Mouse (Mus musculus): Measurements from ENCODE around the gene Susd5. TPM values are rescaled to one million over a fixed set of nuclear protein-coding genes. Genes with fewer than 3 reads are reported as not detected.
"Not testable (repeated sequence)": the region's sequence is repeated elsewhere in the genome, so short reads cannot be mapped to it uniquely, and the experiment has no call there.

Gene Susd5
- polyA plus RNA-seq, 1 experiment from 2014 or later = 0.90 TPM

DNA sequence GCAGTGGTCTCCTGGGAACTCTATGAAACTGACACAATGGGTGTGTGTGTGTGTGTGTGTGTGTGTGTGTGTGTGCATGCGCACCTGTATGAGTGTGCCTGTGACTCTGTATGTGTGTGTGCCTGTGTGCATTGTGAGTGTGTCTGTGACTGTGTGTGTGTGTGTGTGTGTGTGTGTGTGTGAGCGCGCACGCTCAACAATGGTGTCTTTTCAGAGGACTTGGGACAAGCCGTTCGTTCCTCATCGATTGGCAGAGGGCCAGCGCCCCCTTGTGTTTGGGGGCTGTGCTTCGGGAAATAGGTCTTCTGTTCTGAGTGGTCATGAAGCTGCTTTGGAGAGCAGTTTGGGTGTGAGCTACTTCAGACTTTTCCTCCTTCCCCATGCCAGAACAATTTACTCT lies 35.2 kb downstream of the Susd5 start:
- not testable (repeated sequence) for H3K36me3 ChIP-seq (ENCODE audit: control insufficient read depth, insufficient read depth, low read length); H3K9ac ChIP-seq (ENCODE audit: low read depth, low read length); H3K9me3 ChIP-seq (ENCODE audit: control insufficient read depth, low read length); H3K27me3 ChIP-seq (ENCODE audit: control insufficient read depth, insufficient read depth, low read length); H3K4me1 ChIP-seq (replicated peaks; ENCODE audit: control insufficient read depth, insufficient read depth, low read length); H3K4me2 ChIP-seq (replicated peaks; ENCODE audit: low read depth, low read length); H3K27ac ChIP-seq (ENCODE audit: low read depth, low read length); H3K4me3 ChIP-seq (ENCODE audit: low read depth, low read length)
- peak; percentile 43; the same call in 1 of the 2 replicates for ATAC-seq (ENCODE audit: low FRiP score)
- DNase-seq (ENCODE audit: low spot score) = peak; percentile 74
- WGBS = 22% methylated on average over 9 of the region's 9 CpGs

DNA sequence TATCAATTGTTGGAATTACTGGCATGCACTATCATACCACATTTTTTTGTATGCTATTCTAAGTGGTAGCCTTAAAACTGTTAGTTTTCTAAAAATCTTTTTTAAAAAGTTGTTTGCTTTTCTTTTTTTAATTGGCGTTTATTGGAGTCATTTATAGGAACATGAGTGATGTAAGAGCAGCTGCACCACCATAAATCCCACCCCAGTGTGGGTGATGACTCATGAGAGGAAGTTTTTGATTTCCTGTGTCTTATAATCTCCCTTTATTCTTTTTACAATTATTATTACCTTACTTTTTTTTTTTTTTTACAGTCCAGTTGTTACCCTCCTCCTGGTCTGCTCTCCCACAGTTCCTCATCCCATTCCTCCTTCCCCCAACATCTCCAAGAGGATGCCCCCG lies 37.9 kb downstream of the Susd5 start:
- Histone ChIP-seq H3K4me1 (replicated peaks; ENCODE audit: control insufficient read depth, insufficient read depth, low read length) (no peaks in the 10 kb centered on the region), H3K9me3 (ENCODE audit: control insufficient read depth, low read length) (no peaks in the 10 kb centered on the region), H3K27ac (ENCODE audit: low read depth, low read length) (no peak overlapping the region), H3K9ac (ENCODE audit: low read depth, low read length) (no peak overlapping the region), H3K4me2 (replicated peaks; ENCODE audit: low read depth, low read length) (no peak overlapping the region), H3K36me3 (ENCODE audit: control insufficient read depth, insufficient read depth, low read length) (no peaks in the 10 kb centered on the region), H3K4me3 (ENCODE audit: low read depth, low read length) (no peak overlapping the region), H3K27me3 (ENCODE audit: control insufficient read depth, insufficient read depth, low read length) (no peaks in the 10 kb centered on the region)
- WGBS = 98% methylated on average over 2 of the region's 2 CpGs
- DNase-seq (ENCODE audit: low spot score) (no peak), ATAC-seq (ENCODE audit: low FRiP score) (no peak)

DNA sequence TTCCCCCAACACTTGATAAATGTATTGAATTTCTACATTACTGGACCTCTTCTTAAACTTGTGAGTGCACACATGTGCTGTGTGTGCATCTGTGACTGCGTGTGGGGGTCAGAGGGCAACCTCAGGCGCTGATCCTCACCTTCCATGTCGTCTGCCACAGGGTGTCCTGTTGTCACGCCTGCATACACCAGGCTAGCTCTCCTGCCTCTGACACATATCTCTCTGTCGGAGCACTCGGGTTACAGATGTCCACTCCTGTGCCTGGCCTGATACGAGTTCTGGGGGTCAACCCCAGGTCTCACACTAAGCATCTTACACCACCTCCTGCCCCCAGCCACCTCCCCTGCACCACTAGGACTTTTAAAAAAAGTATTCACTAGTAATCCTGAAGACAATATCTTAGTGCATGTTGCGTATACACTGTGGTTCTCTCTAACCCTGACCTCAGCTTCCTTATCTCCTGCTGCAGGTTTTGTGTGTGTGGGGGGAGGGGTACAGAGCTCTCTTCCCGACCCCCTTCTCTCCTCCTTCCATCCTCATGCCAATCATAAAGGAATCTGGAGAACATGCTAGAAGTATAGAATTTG lies 41.9 kb downstream of the Susd5 start:
- DNase-seq (ENCODE audit: low spot score) = no peak
- WGBS = 82% methylated on average over 9 of the region's 9 CpGs
- Histone ChIP-seq H3K27me3 (ENCODE audit: control insufficient read depth, insufficient read depth, low read length) (no peaks in the 10 kb centered on the region), H3K4me3 (ENCODE audit: low read depth, low read length) (no peak overlapping the region), H3K9ac (ENCODE audit: low read depth, low read length) (no peak overlapping the region), H3K4me1 (replicated peaks; ENCODE audit: control insufficient read depth, insufficient read depth, low read length) (no peaks in the 10 kb centered on the region), H3K27ac (ENCODE audit: low read depth, low read length) (no peak overlapping the region), H3K4me2 (replicated peaks; ENCODE audit: low read depth, low read length) (no peak overlapping the region), H3K9me3 (ENCODE audit: control insufficient read depth, low read length) (no peaks in the 10 kb centered on the region), H3K36me3 (ENCODE audit: control insufficient read depth, insufficient read depth, low read length) (no peaks in the 10 kb centered on the region)
- no peak for ATAC-seq (ENCODE audit: low FRiP score)

DNA sequence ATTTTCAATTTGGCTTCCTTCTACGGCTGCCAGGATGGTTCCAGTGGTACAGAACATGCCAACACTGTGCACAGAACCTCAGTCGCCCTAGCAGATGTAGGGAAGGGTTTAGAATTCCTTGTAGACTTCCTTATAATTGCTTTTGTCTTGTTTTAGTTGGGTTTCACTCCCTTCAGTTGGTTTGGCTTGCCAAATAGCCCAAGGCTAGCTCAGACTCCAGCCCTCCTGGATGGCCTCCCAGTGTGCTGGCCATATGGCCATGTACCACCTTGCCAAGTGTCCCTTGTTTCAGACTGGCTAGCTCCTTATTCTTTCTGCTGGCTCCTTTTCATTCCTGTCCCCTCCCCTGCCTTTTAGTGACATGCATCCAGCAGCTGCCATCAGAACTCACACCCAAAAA lies 53.3 kb downstream of the Susd5 start:
- H3K9me3 ChIP-seq (ENCODE audit: control insufficient read depth, low read length) = no peaks in the 10 kb centered on the region
- H3K27ac ChIP-seq (ENCODE audit: low read depth, low read length) = no peak overlapping the region
- H3K27me3 ChIP-seq (ENCODE audit: control insufficient read depth, insufficient read depth, low read length) = no peaks in the 10 kb centered on the region
- no peak overlapping the region for H3K4me3 ChIP-seq (ENCODE audit: low read depth, low read length)
- H3K4me1 ChIP-seq (replicated peaks; ENCODE audit: control insufficient read depth, insufficient read depth, low read length) = no peaks in the 10 kb centered on the region
- 83% methylated on average over 2 of the region's 2 CpGs for WGBS
- H3K9ac ChIP-seq (ENCODE audit: low read depth, low read length) = no peak overlapping the region
- no peaks in the 10 kb centered on the region for H3K36me3 ChIP-seq (ENCODE audit: control insufficient read depth, insufficient read depth, low read length)
- DNase-seq (ENCODE audit: low spot score) = no peak
- no peak for ATAC-seq (ENCODE audit: low FRiP score)
- no peak overlapping the region for H3K4me2 ChIP-seq (replicated peaks; ENCODE audit: low read depth, low read length)

DNA sequence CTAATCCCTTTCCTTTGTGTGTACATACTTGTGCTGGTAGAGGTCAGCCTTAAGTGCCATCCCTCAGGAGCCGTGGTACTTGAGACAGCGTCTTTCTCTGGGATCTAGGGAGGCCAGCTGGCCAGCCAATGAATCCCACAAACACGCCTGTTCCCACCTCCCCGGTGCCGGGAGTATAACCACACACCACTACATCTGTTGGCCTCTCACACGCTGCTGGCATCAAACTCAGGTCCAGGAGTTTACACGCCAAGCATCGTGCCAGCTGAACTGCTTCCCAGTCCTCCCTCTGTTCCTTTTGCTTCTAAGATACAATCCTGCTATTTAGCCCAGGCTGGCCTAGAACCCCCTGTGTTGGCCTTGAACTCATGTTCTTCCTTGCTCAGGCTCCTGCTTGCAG lies 54.2 kb downstream of the Susd5 start:
- DNase-seq (ENCODE audit: low spot score) (no peak), ATAC-seq (ENCODE audit: low FRiP score) (no peak)
- H3K27me3 ChIP-seq (ENCODE audit: control insufficient read depth, insufficient read depth, low read length) = no peaks in the 10 kb centered on the region
- H3K4me1 ChIP-seq (replicated peaks; ENCODE audit: control insufficient read depth, insufficient read depth, low read length) = no peaks in the 10 kb centered on the region
- H3K36me3 ChIP-seq (ENCODE audit: control insufficient read depth, insufficient read depth, low read length) = no peaks in the 10 kb centered on the region
- H3K9me3 ChIP-seq (ENCODE audit: control insufficient read depth, low read length) = no peaks in the 10 kb centered on the region
- H3K4me3 ChIP-seq (ENCODE audit: low read depth, low read length) = no peak overlapping the region
- H3K4me2 ChIP-seq (replicated peaks; ENCODE audit: low read depth, low read length) = no peak overlapping the region
- no peak overlapping the region for H3K9ac ChIP-seq (ENCODE audit: low read depth, low read length)
- no peak overlapping the region for H3K27ac ChIP-seq (ENCODE audit: low read depth, low read length)
- 93% methylated on average over 8 of the region's 8 CpGs for WGBS

DNA sequence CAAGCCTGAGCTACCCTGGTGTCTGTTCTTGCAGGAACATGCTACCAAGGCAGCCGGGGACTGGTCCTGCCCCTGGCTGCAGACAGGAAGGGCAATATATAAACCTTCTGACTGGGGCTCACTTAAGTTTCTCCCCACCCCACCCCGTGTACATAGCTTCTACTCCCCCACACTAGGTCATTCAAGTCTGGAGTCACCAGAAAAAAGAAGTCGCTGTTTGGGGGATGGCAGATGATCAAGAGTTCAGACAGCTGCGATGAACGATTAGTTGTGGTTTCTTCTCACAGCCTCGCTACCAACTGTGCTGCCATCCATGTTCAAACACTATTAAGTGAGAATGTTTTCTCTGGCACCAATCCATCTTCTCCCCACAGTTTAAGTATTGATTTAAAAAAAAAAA lies 55.3 kb downstream of the Susd5 start:
- H3K27ac ChIP-seq (ENCODE audit: low read depth, low read length) = no peak overlapping the region
- H3K9ac ChIP-seq (ENCODE audit: low read depth, low read length) = no peak overlapping the region
- ATAC-seq (ENCODE audit: low FRiP score) = no peak

DNA sequence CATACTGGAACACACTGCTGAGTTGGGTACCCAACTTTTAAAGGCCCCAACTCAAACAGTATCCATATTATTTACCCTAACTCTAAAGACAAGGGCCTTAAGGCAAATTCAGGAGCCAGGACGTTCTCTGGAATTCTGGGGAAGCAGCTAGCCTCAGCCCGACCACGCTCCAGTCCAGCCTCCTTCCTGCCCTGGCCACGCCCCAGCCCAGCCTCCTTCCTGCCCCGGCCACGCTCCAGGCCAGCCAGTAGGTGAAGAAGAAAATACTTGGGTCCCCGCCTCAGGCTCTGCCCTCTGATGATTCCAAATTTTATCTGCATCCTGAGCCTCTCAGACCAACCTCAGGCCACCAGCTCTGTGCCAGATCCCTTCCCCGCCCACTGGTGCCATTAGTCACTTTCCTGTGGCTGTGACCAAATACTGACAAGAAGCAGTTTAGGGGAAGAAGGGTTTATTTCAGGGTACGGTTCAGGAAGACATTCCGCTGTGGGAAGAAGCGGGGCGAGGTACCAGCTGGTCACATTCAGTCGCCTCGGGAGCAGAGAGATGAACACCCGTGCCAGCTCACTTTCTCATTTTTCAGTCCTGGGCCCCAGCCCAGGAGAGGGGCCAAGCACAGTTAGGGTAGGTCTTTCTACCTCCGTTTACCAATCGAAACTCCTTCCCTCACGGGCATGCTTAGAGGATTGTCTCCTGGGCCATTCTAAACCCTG lies 57.1 kb downstream of the Susd5 start:
- DNase-seq (ENCODE audit: low spot score) (no peak), ATAC-seq (ENCODE audit: low FRiP score) (no peak)
- Histone ChIP-seq H3K9ac (ENCODE audit: low read depth, low read length) (no peak overlapping the region), H3K4me2 (replicated peaks; ENCODE audit: low read depth, low read length) (no peak overlapping the region), H3K4me3 (ENCODE audit: low read depth, low read length) (no peak overlapping the region), H3K27ac (ENCODE audit: low read depth, low read length) (no peak overlapping the region), H3K4me1 (replicated peaks; ENCODE audit: control insufficient read depth, insufficient read depth, low read length) (no peaks in the 10 kb centered on the region), H3K27me3 (ENCODE audit: control insufficient read depth, insufficient read depth, low read length) (no peaks in the 10 kb centered on the region), H3K36me3 (ENCODE audit: control insufficient read depth, insufficient read depth, low read length) (no peaks in the 10 kb centered on the region), H3K9me3 (ENCODE audit: control insufficient read depth, low read length) (no peaks in the 10 kb centered on the region)
- 88% methylated on average over 18 of the region's 18 CpGs for WGBS

More for the DNA sequence above, 55.3 kb downstream of the Susd5 start:
- WGBS = 69% methylated on average over 6 of the region's 6 CpGs
- H3K4me3 ChIP-seq (ENCODE audit: low read depth, low read length) = no peak overlapping the region
- no peak overlapping the region for H3K4me2 ChIP-seq (replicated peaks; ENCODE audit: low read depth, low read length)
- H3K4me1 ChIP-seq (replicated peaks; ENCODE audit: control insufficient read depth, insufficient read depth, low read length) = no peaks in the 10 kb centered on the region
- no peak for DNase-seq (ENCODE audit: low spot score)
- no peaks in the 10 kb centered on the region for H3K27me3 ChIP-seq (ENCODE audit: control insufficient read depth, insufficient read depth, low read length)
- H3K9me3 ChIP-seq (ENCODE audit: control insufficient read depth, low read length) = no peaks in the 10 kb centered on the region
- H3K36me3 ChIP-seq (ENCODE audit: control insufficient read depth, insufficient read depth, low read length) = no peaks in the 10 kb centered on the region

DNA sequence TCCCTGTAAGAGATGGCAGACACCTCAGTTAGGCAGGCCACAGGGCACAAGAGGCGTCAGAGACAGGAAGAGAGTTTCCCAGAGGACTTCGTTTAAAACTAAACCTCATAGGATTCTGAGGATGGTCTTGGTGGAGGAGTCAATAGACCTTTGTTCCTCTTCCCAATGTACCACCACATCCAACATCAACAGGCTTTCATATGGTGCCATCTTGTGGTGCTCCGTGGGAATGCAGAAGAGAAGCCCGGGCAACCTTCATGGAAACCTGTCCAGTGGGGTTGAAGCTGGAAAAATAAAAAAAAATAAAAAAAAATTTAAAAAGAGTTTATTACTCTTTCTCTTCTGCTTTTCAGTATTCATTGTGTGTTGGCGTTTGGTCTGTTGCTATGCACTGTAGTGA lies 59.7 kb downstream of the Susd5 start:
- not testable (repeated sequence) for H3K9ac ChIP-seq (ENCODE audit: low read depth, low read length); ATAC-seq (ENCODE audit: low FRiP score); H3K4me2 ChIP-seq (replicated peaks; ENCODE audit: low read depth, low read length); H3K4me1 ChIP-seq (replicated peaks; ENCODE audit: control insufficient read depth, insufficient read depth, low read length); H3K4me3 ChIP-seq (ENCODE audit: low read depth, low read length); H3K27ac ChIP-seq (ENCODE audit: low read depth, low read length); H3K27me3 ChIP-seq (ENCODE audit: control insufficient read depth, insufficient read depth, low read length); H3K36me3 ChIP-seq (ENCODE audit: control insufficient read depth, insufficient read depth, low read length); H3K9me3 ChIP-seq (ENCODE audit: control insufficient read depth, low read length)
- WGBS = 32% methylated on average over 5 of the region's 5 CpGs
- peak; percentile 79 for DNase-seq (ENCODE audit: low spot score)

DNA sequence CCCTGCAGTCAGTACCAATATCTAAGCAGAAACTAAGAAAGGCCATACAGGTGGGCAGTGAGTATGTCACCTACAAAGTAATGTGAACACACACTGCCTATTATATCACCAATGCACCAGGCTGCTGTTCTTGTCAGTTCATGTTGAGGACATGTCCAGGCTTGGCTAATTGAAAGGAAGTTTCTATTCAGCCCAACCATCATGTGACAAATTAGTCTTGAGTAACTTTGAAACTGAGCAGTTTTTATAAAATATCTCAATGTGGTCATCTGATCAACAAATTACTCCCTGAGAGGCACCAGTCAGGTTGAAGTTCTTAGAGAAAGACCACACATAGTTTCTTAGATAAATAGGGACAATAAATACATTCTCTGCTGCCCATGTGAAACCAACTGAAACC lies 65.9 kb downstream of the Susd5 start:
- ATAC-seq (ENCODE audit: low FRiP score); DNase-seq (ENCODE audit: low spot score); H3K9ac ChIP-seq (ENCODE audit: low read depth, low read length); H3K36me3 ChIP-seq (ENCODE audit: control insufficient read depth, insufficient read depth, low read length); H3K4me3 ChIP-seq (ENCODE audit: low read depth, low read length); H3K4me1 ChIP-seq (replicated peaks; ENCODE audit: control insufficient read depth, insufficient read depth, low read length); H3K27ac ChIP-seq (ENCODE audit: low read depth, low read length); H3K4me2 ChIP-seq (replicated peaks; ENCODE audit: low read depth, low read length); H3K27me3 ChIP-seq (ENCODE audit: control insufficient read depth, insufficient read depth, low read length); H3K9me3 ChIP-seq (ENCODE audit: control insufficient read depth, low read length): not testable (repeated sequence)
